In genomic region chr4:70499285-70499684, GRCm38 (mm10) we compare ENCODE assay signal across 12 mouse cellular contexts. TPM values are rescaled to one million over a fixed set of nuclear protein-coding genes. Genes with fewer than 3 reads are reported as not detected.
DNase-seq lines count a peak whose midpoint lies in the region.
"Had no signal": no experiment of that assay in that cellular context is flagged by ENCODE, and none has a peak within 500 bp of the region (broad histone marks: within the 10 kb centered on the region; RNA-seq: fewer than 3 reads in every experiment).

No protein-coding gene starts in this region.

- DNase-seq in cerebellum, adult 18-20 months, result peak; percentile 27 to 49
- no peak for DNase-seq in cerebellum, postnatal 4 days (ENCODE audit: low spot score in 2 of 2)
- DNase-seq in ovary, adult 18-20 months (ENCODE audit: low spot score), result peak; percentile 6
- no peak for DNase-seq in ovary, postnatal 36 days (ENCODE audit: low spot score)
- peak; percentile 59 to 89 for DNase-seq in layer of hippocampus, postnatal 14 days (ENCODE audit: low spot score in 2 of 2)
- peak; percentile 3 for DNase-seq in right cerebral cortex, postnatal 4 days
- DNase-seq in retina, embryonic 14.5 days (ENCODE audit: low spot score), result no peak
- DNase-seq in kidney, postnatal 4 days, result no peak
- DNase-seq: heart, adult 11 months; liver; lung, postnatal 36 days; thymus, postnatal 25 days had no signal

RNA-seq across cellular contexts. Expression of gene Megf9, which starts 35.5 kb away (rescaled TPM):
- 100 to 1,000 TPM; 117 to 127 TPM for total RNA-seq in layer of hippocampus, postnatal 14 days (2021)

Comparison
In these comparisons a context has a peak if more than half of its experiments do, and no peak if none do; other contexts are left out.
1. DNase-seq: peak in cerebellum, adult 18-20 months (2 of 2), ovary, adult 18-20 months (single experiment), layer of hippocampus, postnatal 14 days (2 of 2) and right cerebral cortex, postnatal 4 days (single experiment); none in cerebellum, postnatal 4 days (0 of 2), ovary, postnatal 36 days (single experiment), retina, embryonic 14.5 days (single experiment) and kidney, postnatal 4 days (0 of 2).